Mouse (Mus musculus) limb, embryonic 13.5 days (tissue): ENCODE measurements around the gene Gm11492. TPM values are rescaled to one million over a fixed set of nuclear protein-coding genes. Genes with fewer than 3 reads are reported as not detected.

ENCODE experiments used
- ATAC-seq: fragments of 200-750 bp; cut with Nextera tagmentation; 2 replicates; pipeline ENCODE4 v1.8.0; 2017; ENCODE audit warnings: low read depth, moderate number of reproducible peaks, moderate TSS enrichment; ENCODE audit not compliant: low FRiP score
- H3K27ac ChIP-seq: fragments of 300-500 bp; sonication (generic); 2 replicates; pipeline ENCODE4 v1.5.1; 2015; ENCODE audit warnings: inconsistent platforms, mild to moderate bottlenecking, moderate library complexity
- H3K27me3 ChIP-seq: fragments of 300-500 bp; sonication (generic); 2 replicates; pipeline ENCODE4 v1.6.1; 2015; ENCODE audit warnings: mild to moderate bottlenecking, inconsistent platforms
- H3K36me3 ChIP-seq: fragments of 300-500 bp; sonication (generic); 2 replicates; pipeline ENCODE4 v1.6.1; 2015; ENCODE audit warnings: inconsistent platforms, mild to moderate bottlenecking, moderate library complexity
- H3K4me1 ChIP-seq: fragments of 300-500 bp; sonication (generic); 2 replicates; pipeline ENCODE4 v1.6.1; 2015; ENCODE audit warnings: inconsistent platforms
- H3K4me2 ChIP-seq: fragments of 300-500 bp; sonication (generic); replicated peaks from 2 replicates; pipeline ENCODE4 v1.6.1; 2015; ENCODE audit warnings: inconsistent platforms, mild to moderate bottlenecking, moderate library complexity
- H3K4me3 ChIP-seq: fragments of 300-500 bp; sonication (generic); 2 replicates; pipeline ENCODE4 v1.5.1; 2015; ENCODE audit warnings: moderate library complexity, mild to moderate bottlenecking, inconsistent platforms
- H3K9ac ChIP-seq: fragments of 300-500 bp; sonication (generic); 2 replicates; pipeline ENCODE4 v1.6.1; 2015; ENCODE audit warnings: mild to moderate bottlenecking, inconsistent platforms
- H3K9me3 ChIP-seq: fragments of 300-500 bp; sonication (generic); 2 replicates; pipeline ENCODE4 v1.6.1; 2016; ENCODE audit warnings: inconsistent platforms
- WGBS: fragments of 180-500 bp; shearing (Covaris S2); methylation state at CpG from one replicate; pipeline ENCODE4 v1.1.7; 2015; 5-methylcytosine and 5-hydroxymethylcytosine counted together
- polyA plus RNA-seq: library from polyadenylated mRNA; unstranded; fragments of >200 nt; fragmentation: Nextera tagmentation; extraction: Ambion mirVana; gene quantifications from 2 replicates; pipeline ENCODE4 v1.2.1, GENCODE M21; 2015

Gm11492 gene
- polyA plus RNA-seq, 1 experiment from 2014 or later, result not detected

DNA sequence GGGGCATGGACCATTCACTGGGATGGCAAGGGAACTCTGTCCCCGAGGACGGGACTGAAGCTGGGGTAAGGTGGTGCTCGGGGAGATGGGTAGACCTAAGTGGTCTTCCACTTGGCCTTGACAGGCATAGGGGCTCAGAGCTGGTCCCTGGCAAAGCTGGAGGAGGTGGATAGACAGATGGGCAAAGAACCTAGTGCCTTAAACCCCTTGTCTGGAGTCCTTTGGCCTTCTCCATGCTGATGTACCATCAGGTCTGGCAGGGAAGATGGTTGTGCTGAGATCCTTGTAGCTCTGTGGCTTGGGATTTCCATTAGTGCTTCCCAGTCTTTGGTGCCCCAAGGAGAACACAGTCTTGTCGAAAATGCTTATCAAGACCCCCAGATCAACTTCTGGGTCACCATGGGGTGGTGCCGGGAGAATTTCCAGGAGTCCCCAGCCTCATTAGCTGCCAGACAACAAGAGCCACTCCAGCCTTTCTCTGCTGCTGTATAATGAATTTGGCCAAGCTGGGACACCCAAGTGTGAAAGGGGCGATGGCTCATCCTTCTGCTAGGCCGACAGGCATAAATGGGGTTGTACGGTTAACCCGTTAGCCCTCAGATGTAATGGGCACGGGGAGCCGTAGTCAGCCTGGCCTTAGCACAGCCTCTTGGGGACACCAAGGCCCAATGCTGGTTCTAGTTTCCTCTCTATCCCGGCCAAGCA is 14.9 kb downstream of the Gm11492 start:
- no peak for ATAC-seq
- Histone ChIP-seq H3K27me3 (peaks cover 13% of the 10 kb centered on the region), H3K4me1 (peaks cover 20% of the 10 kb centered on the region), H3K36me3 (no peaks in the 10 kb centered on the region), H3K4me2 (no peak overlapping the region), H3K9ac (no peak overlapping the region), H3K9me3 (no peaks in the 10 kb centered on the region), H3K4me3 (no peak overlapping the region), H3K27ac (no peak overlapping the region)
- WGBS, result 88% methylated on average over 12 of the region's 12 CpGs

DNA sequence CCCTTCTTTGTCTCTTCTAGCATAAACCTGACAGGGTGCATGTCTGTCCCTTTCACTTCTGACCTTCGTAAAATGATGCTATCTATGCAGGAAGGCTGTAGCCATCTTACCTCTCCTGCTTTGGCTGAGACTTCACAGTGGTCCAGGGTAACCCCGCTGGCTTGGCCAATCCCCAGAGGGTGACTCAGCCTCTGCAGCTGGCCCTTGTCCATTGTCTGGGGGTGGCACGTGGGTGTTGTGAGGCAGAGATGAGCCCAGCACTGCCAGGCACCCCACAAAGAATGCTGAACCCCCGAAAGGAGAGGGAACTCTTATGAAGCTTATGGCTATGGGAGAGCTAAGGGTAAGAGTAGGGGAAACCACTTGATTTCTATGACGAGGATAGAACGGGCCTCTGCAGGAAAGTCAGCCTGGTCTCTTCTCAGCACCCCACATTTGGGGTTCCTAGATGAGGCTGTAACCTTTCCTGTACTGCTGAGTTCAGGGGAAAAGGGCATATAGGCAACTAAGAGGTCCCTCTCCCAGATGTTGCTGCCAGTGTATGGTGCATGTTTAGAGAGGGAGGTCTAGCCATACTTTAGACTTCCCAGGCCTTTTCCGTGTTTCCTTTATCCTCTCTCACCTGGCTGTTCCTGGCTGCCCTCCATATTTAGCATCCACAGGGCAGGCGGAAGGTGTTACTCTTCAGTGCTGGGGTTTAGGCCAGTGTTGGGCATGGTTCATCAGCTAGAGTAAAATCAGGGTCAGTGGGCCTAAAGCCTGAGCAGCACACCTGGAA is 15.7 kb downstream of the Gm11492 start:
- no peak for ATAC-seq
- H3K9me3 ChIP-seq, result no peaks in the 10 kb centered on the region
- H3K4me3 ChIP-seq, result no peak overlapping the region
- H3K9ac ChIP-seq, result no peak overlapping the region
- 79% methylated on average over 8 of the region's 8 CpGs for WGBS
- H3K36me3 ChIP-seq, result no peaks in the 10 kb centered on the region
- H3K4me1 ChIP-seq, result peaks cover 20% of the 10 kb centered on the region
- H3K4me2 ChIP-seq, result no peak overlapping the region
- peaks cover 11% of the 10 kb centered on the region for H3K27me3 ChIP-seq
- H3K27ac ChIP-seq, result no peak overlapping the region

DNA sequence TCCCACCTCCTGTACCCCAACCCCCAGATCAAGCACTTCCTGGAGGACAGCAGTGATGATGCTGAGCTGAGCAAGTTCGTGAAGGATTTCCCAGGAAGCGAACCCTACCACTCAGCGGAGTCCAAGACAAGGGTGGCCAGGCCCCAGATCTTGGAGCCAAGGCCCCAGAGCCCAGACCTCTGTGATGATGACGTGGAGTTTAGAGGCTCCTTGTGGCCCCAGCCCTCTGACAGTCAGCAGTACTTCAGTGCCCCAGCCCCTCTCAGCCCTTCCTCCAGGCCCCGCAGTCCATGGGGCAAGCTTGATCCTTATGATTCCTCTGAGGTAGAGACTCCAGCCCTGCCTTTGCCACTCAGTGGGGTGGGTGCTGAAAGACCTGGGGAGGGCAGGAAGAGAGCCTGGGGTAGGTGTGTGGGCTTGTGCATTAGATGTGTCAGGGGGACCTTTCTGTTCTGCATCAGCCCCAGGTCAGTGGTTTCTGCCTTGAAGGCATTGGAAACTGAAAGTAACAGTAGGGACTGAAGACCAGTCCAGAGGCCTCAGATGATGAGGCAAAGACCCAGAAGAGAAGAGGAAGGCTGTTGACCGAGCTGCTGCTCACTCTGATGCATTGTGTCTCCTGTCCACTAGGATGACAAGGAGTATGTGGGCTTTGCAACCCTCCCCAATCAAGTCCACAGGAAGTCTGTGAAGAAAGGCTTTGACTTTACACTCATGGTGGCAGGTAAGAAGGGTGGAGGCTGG is 17.0 kb downstream of the Gm11492 start:
- H3K9ac ChIP-seq, result no peak overlapping the region
- no peak overlapping the region for H3K4me3 ChIP-seq
- H3K36me3 ChIP-seq, result no peaks in the 10 kb centered on the region
- H3K4me1 ChIP-seq, result peaks cover 10% of the 10 kb centered on the region; the same call in 1 of the 2 replicates
- H3K27ac ChIP-seq, result no peak overlapping the region
- 80% methylated on average over 6 of the region's 6 CpGs for WGBS
- no peak overlapping the region for H3K4me2 ChIP-seq
- H3K27me3 ChIP-seq, result peaks cover 6% of the 10 kb centered on the region; the same call in 1 of the 2 replicates
- H3K9me3 ChIP-seq, result no peaks in the 10 kb centered on the region
- no peak for ATAC-seq

DNA sequence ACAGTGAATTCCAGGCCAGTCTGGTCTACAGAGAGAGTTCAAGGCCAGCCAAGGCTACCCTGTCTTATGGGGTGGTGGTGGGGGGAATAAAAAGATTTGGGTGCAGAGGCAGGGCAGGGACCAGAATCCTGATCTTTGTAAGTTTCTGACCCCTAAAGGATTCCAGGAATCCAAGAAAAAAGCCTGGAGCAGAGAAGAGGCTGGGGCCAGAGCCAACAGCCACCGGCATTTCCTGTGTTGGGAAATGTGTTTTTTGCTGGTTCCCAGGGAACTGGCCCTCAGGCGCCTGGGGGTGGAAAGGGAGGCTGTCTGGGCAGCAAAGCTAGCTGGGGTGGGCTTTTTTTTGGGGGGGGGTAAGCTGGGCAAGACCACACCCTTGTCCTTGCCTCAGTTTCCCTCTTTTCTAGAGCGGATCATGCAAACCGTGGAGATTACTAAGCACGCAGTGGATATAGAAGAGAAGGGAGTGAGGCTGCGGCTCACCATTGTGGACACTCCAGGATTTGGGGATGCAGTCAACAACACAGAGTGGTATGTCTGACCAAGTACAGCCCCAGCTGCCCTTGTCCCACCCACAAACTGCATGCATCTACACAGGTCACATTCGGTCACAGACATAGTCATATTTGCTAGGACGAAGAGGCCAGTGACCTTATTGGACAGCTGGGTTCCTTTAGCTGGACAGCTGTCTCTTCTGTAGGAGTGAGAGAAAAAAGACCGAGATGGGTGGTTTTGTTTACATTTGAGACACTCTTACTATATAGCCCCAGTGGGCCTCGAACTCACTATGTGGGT is 18.5 kb downstream of the Gm11492 start:
- H3K4me3 ChIP-seq, result no peak overlapping the region
- no peak for ATAC-seq
- no peak overlapping the region for H3K4me2 ChIP-seq
- H3K27me3 ChIP-seq, result peaks cover 3% of the 10 kb centered on the region; the same call in 1 of the 2 replicates
- no peaks in the 10 kb centered on the region for H3K9me3 ChIP-seq
- H3K4me1 ChIP-seq, result peaks cover 11% of the 10 kb centered on the region
- no peaks in the 10 kb centered on the region for H3K36me3 ChIP-seq
- H3K9ac ChIP-seq, result no peak overlapping the region
- 87% methylated on average over 10 of the region's 10 CpGs for WGBS
- no peak overlapping the region for H3K27ac ChIP-seq

DNA sequence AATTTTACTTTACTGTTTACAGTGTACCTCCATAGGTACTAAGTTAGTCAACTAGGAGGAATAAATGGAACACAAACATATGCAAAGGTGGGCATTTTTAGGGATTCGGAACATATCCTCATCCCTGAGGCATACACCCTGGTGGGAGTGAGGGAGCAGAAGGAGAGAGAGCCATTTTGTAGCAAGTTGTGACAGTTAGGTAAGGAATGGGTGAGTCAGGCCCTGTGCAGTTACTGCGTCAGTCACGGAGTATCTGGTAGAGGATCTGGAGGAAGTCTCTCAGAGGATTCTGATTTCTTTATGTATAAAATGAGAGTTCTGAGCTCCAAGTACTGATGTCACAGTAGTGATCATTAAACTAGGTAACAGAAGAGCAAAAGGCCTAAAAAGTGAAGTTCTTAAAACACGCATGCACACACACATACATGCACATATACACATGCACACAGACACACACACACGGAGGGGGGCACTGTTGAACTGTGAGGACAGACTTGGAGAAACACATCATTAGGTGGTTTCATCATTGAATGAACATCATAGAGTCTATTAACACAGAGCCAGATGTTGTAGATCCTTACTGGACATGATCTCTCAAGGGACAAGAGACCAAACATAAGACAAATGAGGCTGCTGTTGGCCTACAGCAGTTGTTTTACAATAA is 20.9 kb downstream of the Gm11492 start:
- Histone ChIP-seq H3K4me2 (no peak overlapping the region), H3K9ac (no peak overlapping the region), H3K36me3 (no peaks in the 10 kb centered on the region), H3K4me3 (no peak overlapping the region), H3K9me3 (no peaks in the 10 kb centered on the region), H3K27me3 (no peaks in the 10 kb centered on the region), H3K27ac (no peak overlapping the region), H3K4me1 (peaks cover 22% of the 10 kb centered on the region)
- WGBS, result 86% methylated on average over 5 of the region's 5 CpGs
- ATAC-seq, result no peak

DNA sequence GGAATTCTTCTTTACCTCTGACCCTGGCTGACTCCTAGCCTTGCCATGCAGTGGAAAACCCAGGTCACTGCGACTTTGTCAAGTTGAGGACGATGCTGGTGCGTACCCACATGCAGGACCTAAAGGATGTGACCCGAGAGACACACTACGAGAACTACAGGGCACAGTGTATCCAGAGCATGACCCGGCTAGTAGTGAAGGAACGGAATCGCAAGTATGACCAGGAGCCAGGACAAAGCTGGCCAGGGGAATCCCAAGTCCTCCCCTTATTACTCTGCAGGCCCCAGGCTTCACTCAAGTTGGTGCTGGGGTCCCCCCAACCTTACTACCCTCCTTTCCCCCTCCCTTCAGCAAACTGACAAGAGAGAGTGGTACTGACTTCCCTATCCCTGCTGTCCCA is 23.2 kb downstream of the Gm11492 start:
- WGBS, result 91% methylated on average over 8 of the region's 8 CpGs
- no peaks in the 10 kb centered on the region for H3K9me3 ChIP-seq
- H3K4me3 ChIP-seq, result no peak overlapping the region; the same call in 1 of the 2 replicates
- H3K27ac ChIP-seq, result no peak overlapping the region
- H3K9ac ChIP-seq, result peak overlapping the region; percentile 88; the same call in 1 of the 2 replicates
- no peaks in the 10 kb centered on the region for H3K27me3 ChIP-seq
- no peak for ATAC-seq
- peak overlapping the region; percentile 88 for H3K4me2 ChIP-seq
- H3K4me1 ChIP-seq, result peaks cover 40% of the 10 kb centered on the region
- H3K36me3 ChIP-seq, result peaks cover 7% of the 10 kb centered on the region; the same call in 1 of the 2 replicates

DNA sequence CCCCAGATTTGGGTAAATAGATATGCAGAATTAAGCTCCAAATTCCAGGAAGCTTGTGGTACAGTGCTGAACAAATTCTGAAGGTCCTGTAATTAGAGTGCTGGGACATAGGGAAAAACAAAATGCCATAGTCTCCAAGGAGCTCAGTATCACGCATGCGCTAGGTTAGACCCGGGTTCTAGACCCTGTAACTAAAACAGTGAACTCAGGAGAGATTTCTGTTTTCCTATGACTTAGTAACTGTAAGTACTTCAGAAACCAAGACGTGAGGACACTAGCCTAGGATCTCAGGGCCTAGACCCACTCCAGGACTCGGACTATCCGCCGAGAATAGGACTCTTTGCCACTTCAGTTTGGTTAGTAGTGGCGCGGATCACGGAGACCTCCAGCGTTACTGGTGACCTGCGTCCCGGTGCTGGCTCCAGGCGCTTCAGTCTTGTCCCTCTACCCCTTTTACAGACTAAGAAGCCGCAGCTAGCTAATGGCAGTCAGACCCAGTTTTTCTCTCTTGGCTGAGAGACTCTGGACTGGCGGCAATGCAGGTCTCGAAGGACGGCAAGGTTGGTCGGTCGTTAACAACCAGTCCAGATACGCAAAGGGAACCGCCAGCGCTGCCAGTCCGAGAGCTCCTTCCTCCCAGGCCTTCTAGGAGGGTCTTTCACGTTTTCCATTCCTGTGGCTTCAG is 24.5 kb downstream of the Gm11492 start:
- WGBS, result 2% methylated on average over 25 of the region's 25 CpGs
- no peaks in the 10 kb centered on the region for H3K9me3 ChIP-seq
- no peak for ATAC-seq
- H3K36me3 ChIP-seq, result peaks cover 7% of the 10 kb centered on the region; the same call in 1 of the 2 replicates
- no peaks in the 10 kb centered on the region for H3K27me3 ChIP-seq
- H3K4me2 ChIP-seq, result peak overlapping the region; percentile 88
- peak overlapping the region; percentile 80 for H3K4me3 ChIP-seq
- H3K4me1 ChIP-seq, result peaks cover 46% of the 10 kb centered on the region
- H3K9ac ChIP-seq, result peak overlapping the region; percentile 88
- peak overlapping the region; percentile 90 for H3K27ac ChIP-seq

DNA sequence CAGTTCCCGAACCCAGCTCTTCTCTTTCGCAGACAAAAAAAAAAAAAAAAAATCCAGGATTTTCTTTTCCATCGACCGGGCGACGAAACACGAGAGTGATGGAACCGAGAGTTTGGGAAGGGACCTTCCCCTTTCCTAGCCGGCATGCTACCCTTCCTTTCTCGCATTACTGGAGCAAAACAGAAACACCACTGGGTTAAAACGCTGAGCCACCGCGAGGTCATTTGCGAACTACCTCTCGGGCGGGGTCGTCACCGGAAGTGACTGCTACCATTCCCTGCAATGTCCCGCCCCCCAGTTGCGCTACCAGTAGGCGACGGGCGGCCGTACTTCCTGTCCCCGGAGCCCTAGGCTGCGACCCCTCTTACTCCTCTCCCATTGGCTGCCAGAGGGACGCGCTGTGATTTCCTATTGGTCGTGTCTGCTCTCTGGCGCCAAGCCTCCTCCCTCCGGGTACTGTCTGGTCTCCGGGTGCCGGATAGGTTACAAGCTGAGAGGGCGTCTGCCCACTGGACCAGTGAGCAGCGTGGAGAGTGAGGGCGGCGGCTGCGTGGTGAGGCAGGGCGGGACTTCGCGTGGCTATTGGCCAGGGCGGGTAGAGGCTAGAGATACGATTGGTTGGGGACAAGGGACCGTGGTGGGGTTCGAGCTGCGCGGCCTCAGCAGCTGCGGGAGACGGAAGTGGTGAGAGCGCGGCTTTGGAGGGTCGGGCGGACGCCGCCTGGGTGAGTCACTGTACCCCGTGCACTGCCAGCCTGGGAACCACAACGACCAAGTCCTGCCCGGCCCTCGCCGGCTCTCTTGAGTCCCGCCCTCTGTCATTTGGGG is 25.3 kb downstream of the Gm11492 start, which contains the start of gene Mtmr4:
Gene Mtmr4, plus strand, starts transcription at position 637 of the 828 bp plus-strand sequence.
- Histone ChIP-seq H3K27me3 (no peaks in the 10 kb centered on the region), H3K9me3 (no peaks in the 10 kb centered on the region), H3K27ac (peak within 1 kb of the TSS; percentile 90), H3K36me3 (peaks cover 7% of the 10 kb centered on the region; the same call in 1 of the 2 replicates), H3K4me3 (peak within 1 kb of the TSS; percentile 80), H3K4me1 (peaks cover 54% of the 10 kb centered on the region), H3K9ac (peak within 1 kb of the TSS; percentile 88), H3K4me2 (peak within 1 kb of the TSS; percentile 88)
- WGBS, result under 1% methylated on average over 61 of the region's 61 CpGs
- ATAC-seq, result peak; percentile 98

DNA sequence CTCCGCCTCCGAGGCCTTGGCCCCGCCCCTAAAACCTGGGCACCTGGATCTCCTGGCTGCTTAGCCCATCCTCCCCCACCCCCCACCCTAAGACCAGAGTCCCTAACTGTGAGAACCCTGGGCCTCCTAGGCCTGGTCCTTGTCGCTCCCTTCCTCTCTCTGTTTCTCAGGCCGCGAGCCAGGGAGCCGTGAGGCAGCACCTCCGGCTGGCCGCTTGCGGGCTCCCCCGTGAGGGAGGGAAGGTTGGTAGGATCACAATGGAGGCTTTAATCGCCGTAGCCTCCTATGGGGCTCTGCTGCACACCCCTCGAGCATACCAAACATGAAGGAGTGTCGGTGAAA is 25.9 kb downstream of the Gm11492 start:
- 0% methylated on average over 15 of the region's 15 CpGs for WGBS
- peak overlapping the region; percentile 89 for H3K27ac ChIP-seq
- no peak for ATAC-seq
- peaks cover 60% of the 10 kb centered on the region for H3K4me1 ChIP-seq
- H3K4me2 ChIP-seq, result peak overlapping the region; percentile 88
- H3K9ac ChIP-seq, result peak overlapping the region; percentile 85
- peaks cover 12% of the 10 kb centered on the region for H3K36me3 ChIP-seq
- no peaks in the 10 kb centered on the region for H3K9me3 ChIP-seq
- peak overlapping the region; percentile 80 for H3K4me3 ChIP-seq
- no peaks in the 10 kb centered on the region for H3K27me3 ChIP-seq
